Mouse (Mus musculus) forebrain, embryonic 12.5 days (tissue): ENCODE measurements around the gene Alox12b. TPM values are rescaled to one million over a fixed set of nuclear protein-coding genes. Genes with fewer than 3 reads are reported as not detected.

Experiments
- ATAC-seq: fragments of 200-750 bp; cut with Nextera tagmentation; 2 replicates; pipeline ENCODE4 v1.8.0; 2017; ENCODE audit warnings: moderate TSS enrichment; ENCODE audit not compliant: low FRiP score
- H3K27ac ChIP-seq: fragments of 300-500 bp; sonication (generic); 2 replicates; pipeline ENCODE4 v1.5.1; 2016; ENCODE audit warnings: mild to moderate bottlenecking
- H3K27me3 ChIP-seq: fragments of 300-500 bp; sonication (generic); 2 replicates; pipeline ENCODE4 v1.6.1; 2016; ENCODE audit warnings: mild to moderate bottlenecking
- H3K36me3 ChIP-seq: fragments of 300-500 bp; sonication (generic); replicated peaks from 2 replicates; pipeline ENCODE4 v1.6.1; 2016; ENCODE audit warnings: mild to moderate bottlenecking
- H3K4me1 ChIP-seq: fragments of 300-500 bp; sonication (generic); 2 replicates; pipeline ENCODE4 v1.6.1; 2016
- H3K4me2 ChIP-seq: fragments of 300-500 bp; sonication (generic); 2 replicates; pipeline ENCODE4 v1.6.1; 2016; ENCODE audit warnings: mild to moderate bottlenecking, moderate library complexity
- H3K4me3 ChIP-seq: fragments of 300-500 bp; sonication (generic); replicated peaks from 2 replicates; pipeline ENCODE4 v1.5.1; 2016; ENCODE audit warnings: mild to moderate bottlenecking
- H3K9ac ChIP-seq: fragments of 300-500 bp; sonication (generic); 2 replicates; pipeline ENCODE4 v1.6.1; 2016; ENCODE audit warnings: mild to moderate bottlenecking
- H3K9me3 ChIP-seq: fragments of 300-500 bp; sonication (generic); 2 replicates; pipeline ENCODE4 v1.6.1; 2016
- WGBS: fragments of 180-500 bp; shearing (Covaris S2); methylation state at CpG from one replicate; pipeline ENCODE4 v1.1.7; 2016; 5-methylcytosine and 5-hydroxymethylcytosine counted together
- polyA plus RNA-seq: library from polyadenylated mRNA; unstranded; fragments of >200 nt; fragmentation: Nextera tagmentation; extraction: Ambion mirVana; gene quantifications from 2 replicates; pipeline ENCODE4 v1.2.1, GENCODE M21; 2016

The Alox12b gene
- polyA plus RNA-seq = not detected in 2 replicates

GRCm38 (mm10) chr11:69156800-69157199 lies at the start of gene Alox12b:
Gene Alox12b (plus strand): TSS chr11:69156989.
- Histone ChIP-seq H3K4me1 (peaks cover 9% of the 10 kb centered on the region), H3K4me2 (peak within 1 kb of the TSS; percentile 47), H3K36me3 (no peaks in the 10 kb centered on the region), H3K27me3 (peaks cover 49% of the 10 kb centered on the region), H3K4me3 (peak within 1 kb of the TSS; percentile 23), H3K9me3 (no peaks in the 10 kb centered on the region), H3K9ac (peak within 1 kb of the TSS; percentile 38; the same call in 1 of the 2 replicates), H3K27ac (no peak within 1 kb of the TSS)
- WGBS = 2% methylated on average over 18 of the region's 18 CpGs
- ATAC-seq = 0 out of 2 replicates have a peak, but pooled peaks have one; percentile 11

DNA sequence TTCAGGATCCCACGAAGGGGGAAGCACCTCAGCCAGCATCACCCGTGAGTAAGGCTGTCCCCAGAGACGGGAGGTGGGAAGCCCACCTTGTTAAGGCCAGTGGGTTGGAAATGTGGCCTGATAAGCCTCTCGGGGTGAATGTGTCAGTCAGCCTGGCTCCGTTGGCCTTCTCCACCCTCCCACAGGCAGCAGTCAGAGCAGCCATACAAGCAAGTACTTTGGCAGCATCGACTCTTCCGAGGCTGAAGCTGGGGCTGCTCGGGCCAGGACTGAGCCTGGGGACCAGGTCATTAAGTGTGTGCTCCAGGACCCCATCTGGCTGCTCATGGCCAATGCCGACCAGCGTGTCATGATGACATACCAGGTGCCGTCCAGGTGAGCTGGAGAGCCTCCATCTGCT lies 49.1 kb upstream of the Alox12b start:
- Histone ChIP-seq H3K4me3 (no peak overlapping the region), H3K36me3 (peaks cover 68% of the 10 kb centered on the region), H3K27ac (no peak overlapping the region), H3K4me2 (no peak overlapping the region), H3K27me3 (peaks cover 11% of the 10 kb centered on the region), H3K4me1 (peaks cover 7% of the 10 kb centered on the region), H3K9me3 (no peaks in the 10 kb centered on the region), H3K9ac (no peak overlapping the region)
- WGBS = 88% methylated on average over 11 of the region's 11 CpGs
- ATAC-seq = no peak

DNA sequence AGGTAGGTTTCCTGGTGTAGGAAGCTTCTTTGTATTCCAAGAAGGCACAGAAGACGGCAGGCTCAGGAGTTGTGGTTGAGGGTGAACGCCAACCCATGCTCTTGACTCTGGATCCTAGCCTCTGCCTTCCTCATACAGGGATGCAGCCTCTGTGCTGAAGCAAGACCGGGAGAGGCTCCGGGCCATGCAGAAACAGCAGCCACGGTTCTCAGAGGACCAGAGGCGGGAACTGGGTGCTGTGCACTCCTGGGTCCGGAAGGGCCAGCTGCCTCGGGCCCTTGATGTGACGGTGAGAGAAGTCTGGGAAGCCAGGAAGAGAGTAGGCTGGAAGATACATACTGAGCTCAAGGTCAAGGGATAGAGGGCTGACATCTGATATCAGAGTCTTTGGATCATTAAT lies 48.6 kb upstream of the Alox12b start:
- Histone ChIP-seq H3K4me3 (no peak overlapping the region), H3K36me3 (peaks cover 63% of the 10 kb centered on the region), H3K9ac (no peak overlapping the region), H3K4me1 (peaks cover 7% of the 10 kb centered on the region), H3K27ac (no peak overlapping the region), H3K27me3 (peaks cover 16% of the 10 kb centered on the region), H3K4me2 (no peak overlapping the region), H3K9me3 (no peaks in the 10 kb centered on the region)
- ATAC-seq = no peak
- 93% methylated on average over 9 of the region's 9 CpGs for WGBS

DNA sequence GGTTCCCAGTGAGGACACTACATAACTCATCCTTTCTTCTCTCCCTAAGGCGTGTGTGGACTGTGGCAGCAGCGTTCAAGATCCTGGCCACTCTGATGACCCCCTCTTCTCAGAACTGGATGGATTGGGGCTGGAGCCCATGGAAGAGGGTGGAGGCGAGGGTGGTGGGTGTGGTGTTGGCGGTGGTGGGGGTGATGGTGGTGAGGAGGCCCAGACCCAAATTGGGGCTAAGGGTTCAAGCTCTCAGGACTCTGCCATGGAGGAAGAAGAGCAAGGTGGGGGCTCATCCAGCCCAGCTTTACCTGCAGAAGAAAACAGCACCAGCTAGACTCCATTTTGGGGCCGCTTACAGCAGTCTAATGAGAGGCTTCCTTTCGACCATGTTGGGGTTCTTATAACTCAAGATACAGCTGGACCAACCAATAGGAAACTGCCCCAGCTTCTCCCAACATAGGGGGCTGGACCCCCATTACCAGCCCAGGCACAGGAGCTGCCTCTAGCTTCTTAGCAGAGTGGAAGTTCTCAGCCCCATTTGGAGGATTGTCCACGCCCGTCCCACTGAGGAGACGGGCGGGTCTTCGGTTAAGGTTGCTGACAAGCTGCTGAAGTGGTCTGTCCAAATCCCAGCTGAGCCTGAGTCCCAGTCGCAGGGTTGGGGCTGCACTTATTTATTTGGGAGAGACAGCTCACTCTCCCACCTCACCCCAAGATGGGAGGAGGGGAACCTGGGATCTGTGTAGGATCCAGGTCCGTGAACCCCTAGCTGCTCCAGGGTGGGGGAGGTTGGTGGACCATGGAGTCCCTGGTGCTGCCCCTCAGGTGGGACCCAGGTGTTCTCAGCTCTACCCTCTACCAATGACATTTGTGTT lies 47.5 kb upstream of the Alox12b start:
- Histone ChIP-seq H3K27me3 (peaks cover 17% of the 10 kb centered on the region), H3K4me2 (no peak overlapping the region), H3K36me3 (peaks cover 52% of the 10 kb centered on the region), H3K27ac (no peak overlapping the region), H3K4me3 (0 out of 2 replicates have a peak overlapping the region, but pooled peaks have one; percentile 42), H3K9ac (no peak overlapping the region), H3K4me1 (peaks cover 7% of the 10 kb centered on the region), H3K9me3 (no peaks in the 10 kb centered on the region)
- 79% methylated on average over 13 of the region's 13 CpGs for WGBS
- no peak for ATAC-seq

GRCm38 (mm10) chr11:69110319-69111046 lies 46.3 kb upstream of the Alox12b start:
- Histone ChIP-seq H3K27ac (peak overlapping the region; percentile 31; the same call in 1 of the 2 replicates), H3K36me3 (peaks cover 40% of the 10 kb centered on the region), H3K4me2 (peak overlapping the region; percentile 52), H3K9ac (peak overlapping the region; percentile 36), H3K4me3 (peak overlapping the region; percentile 42), H3K4me1 (peaks cover 7% of the 10 kb centered on the region), H3K9me3 (no peaks in the 10 kb centered on the region), H3K27me3 (peaks cover 22% of the 10 kb centered on the region)
- WGBS = under 1% methylated on average over 30 of the region's 30 CpGs
- ATAC-seq = peak; percentile 72

DNA sequence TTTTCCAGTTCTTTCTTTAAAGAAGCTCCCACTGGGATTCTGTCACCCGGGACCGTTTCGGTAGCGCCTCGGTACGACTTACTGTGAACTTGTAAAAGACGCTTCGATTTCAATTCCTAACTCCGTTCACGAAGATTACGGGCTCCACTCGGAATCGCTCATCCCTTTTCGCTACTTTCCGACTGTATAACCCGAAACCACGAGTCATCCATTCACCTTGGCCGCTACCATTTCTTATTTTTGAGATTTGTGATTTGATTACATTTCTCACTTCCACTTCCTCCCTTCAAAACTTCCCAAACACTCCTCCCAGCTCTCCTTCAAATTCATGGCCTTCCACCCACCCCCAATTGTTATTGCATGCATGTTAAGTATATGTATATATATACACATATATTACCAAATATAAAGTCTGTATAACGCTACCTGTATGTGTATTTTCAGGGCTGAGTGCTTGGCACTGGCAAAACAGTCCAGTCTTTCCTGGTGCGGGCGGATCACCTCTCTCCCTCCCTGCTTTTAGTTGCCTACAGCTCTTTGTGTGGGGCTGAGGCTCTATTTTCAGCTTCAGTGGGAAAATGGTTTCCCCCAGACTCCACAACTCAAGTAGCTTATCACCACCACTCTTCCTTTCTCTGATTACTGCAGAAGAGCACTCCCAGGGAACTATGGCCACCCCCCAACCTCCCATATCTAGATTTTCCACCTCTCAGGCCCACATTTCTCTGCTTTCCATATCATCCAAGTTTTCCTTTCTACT lies 45.6 kb upstream of the Alox12b start:
- Histone ChIP-seq H3K27ac (no peak overlapping the region), H3K4me2 (peak overlapping the region; percentile 52), H3K27me3 (peaks cover 30% of the 10 kb centered on the region), H3K4me3 (peak overlapping the region; percentile 42), H3K9me3 (no peaks in the 10 kb centered on the region), H3K9ac (peak overlapping the region; percentile 36), H3K4me1 (peaks cover 7% of the 10 kb centered on the region), H3K36me3 (peaks cover 33% of the 10 kb centered on the region)
- ATAC-seq = no peak
- 6% methylated on average over 21 of the region's 21 CpGs for WGBS

GRCm38 (mm10) chr11:69111865-69112264 lies 44.9 kb upstream of the Alox12b start:
- ATAC-seq = no peak
- H3K4me1 ChIP-seq = peaks cover 10% of the 10 kb centered on the region
- H3K4me2 ChIP-seq = peak overlapping the region; percentile 52; the same call in 1 of the 2 replicates
- no peaks in the 10 kb centered on the region for H3K9me3 ChIP-seq
- peaks cover 36% of the 10 kb centered on the region for H3K27me3 ChIP-seq
- peaks cover 26% of the 10 kb centered on the region for H3K36me3 ChIP-seq
- no peak overlapping the region for H3K4me3 ChIP-seq
- no peak overlapping the region for H3K27ac ChIP-seq
- WGBS = 69% methylated on average over 4 of the region's 4 CpGs
- H3K9ac ChIP-seq = no peak overlapping the region

DNA sequence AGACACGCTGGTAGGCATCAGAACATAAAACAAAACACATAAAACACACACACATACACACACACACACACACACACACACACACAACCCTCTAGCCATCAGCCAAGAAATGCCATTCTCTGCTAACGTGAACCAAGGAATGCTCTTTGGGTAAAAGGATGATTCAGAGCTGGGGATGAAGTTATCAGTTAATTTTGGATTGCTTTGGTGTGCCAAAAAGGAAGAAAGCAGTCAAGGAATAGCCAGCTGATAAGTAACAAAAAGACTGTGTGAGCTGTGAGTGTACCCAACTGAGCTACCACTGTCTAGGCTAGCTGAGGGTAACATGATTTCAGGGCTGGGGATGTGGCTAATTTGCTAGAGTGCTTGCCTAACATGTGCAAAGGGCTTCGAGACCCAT lies 42.8 kb upstream of the Alox12b start:
- no peak overlapping the region for H3K27ac ChIP-seq
- peaks cover 36% of the 10 kb centered on the region for H3K27me3 ChIP-seq
- peaks cover 5% of the 10 kb centered on the region for H3K36me3 ChIP-seq
- ATAC-seq = no peak
- no peak overlapping the region for H3K4me2 ChIP-seq
- H3K9ac ChIP-seq = no peak overlapping the region
- H3K9me3 ChIP-seq = no peaks in the 10 kb centered on the region
- H3K4me1 ChIP-seq = peaks cover 17% of the 10 kb centered on the region
- H3K4me3 ChIP-seq = no peak overlapping the region
- WGBS = 69% methylated on average over 3 of the region's 3 CpGs

- Histone ChIP-seq H3K27me3 (peaks cover 41% of the 10 kb centered on the region), H3K27ac (no peak overlapping the region), H3K36me3 (no peaks in the 10 kb centered on the region), H3K4me3 (no peak overlapping the region), H3K9me3 (no peaks in the 10 kb centered on the region), H3K4me1 (peaks cover 23% of the 10 kb centered on the region), H3K4me2 (no peak overlapping the region), H3K9ac (no peak overlapping the region)
- no peak for ATAC-seq
- 76% methylated on average over 3 of the region's 3 CpGs for WGBS
Observed at GRCm38 (mm10) chr11:69114621-69115020, 42.2 kb upstream of the Alox12b start.

- Histone ChIP-seq H3K36me3 (no peaks in the 10 kb centered on the region), H3K4me1 (peaks cover 38% of the 10 kb centered on the region), H3K4me2 (peak overlapping the region; percentile 91), H3K4me3 (0 out of 2 replicates have a peak overlapping the region, but pooled peaks have one; percentile 79), H3K9me3 (no peaks in the 10 kb centered on the region), H3K27ac (no peak overlapping the region), H3K27me3 (peaks cover 51% of the 10 kb centered on the region), H3K9ac (no peak overlapping the region)
- no peak for ATAC-seq
- 57% methylated on average over 5 of the region's 5 CpGs for WGBS
Observed at GRCm38 (mm10) chr11:69116843-69117242, 39.9 kb upstream of the Alox12b start.

GRCm38 (mm10) chr11:69117737-69118695 lies 38.8 kb upstream of the Alox12b start:
- Histone ChIP-seq H3K4me1 (peaks cover 43% of the 10 kb centered on the region), H3K4me3 (peak overlapping the region; percentile 79), H3K9me3 (no peaks in the 10 kb centered on the region), H3K27ac (peak overlapping the region; percentile 74), H3K36me3 (no peaks in the 10 kb centered on the region), H3K4me2 (peak overlapping the region; percentile 91), H3K9ac (peak overlapping the region; percentile 81), H3K27me3 (peaks cover 40% of the 10 kb centered on the region)
- WGBS = under 1% methylated on average over 45 of the region's 45 CpGs
- 0 out of 2 replicates have a peak, but pooled peaks have one; percentile 25 for ATAC-seq
